Mouse (Mus musculus): ENCODE results near the gene Olfr323. TPM values are rescaled to one million over a fixed set of nuclear protein-coding genes. Genes with fewer than 3 reads are reported as not detected.

The Olfr323 gene
- polyA plus RNA-seq, 2 experiments: not detected

DNA sequence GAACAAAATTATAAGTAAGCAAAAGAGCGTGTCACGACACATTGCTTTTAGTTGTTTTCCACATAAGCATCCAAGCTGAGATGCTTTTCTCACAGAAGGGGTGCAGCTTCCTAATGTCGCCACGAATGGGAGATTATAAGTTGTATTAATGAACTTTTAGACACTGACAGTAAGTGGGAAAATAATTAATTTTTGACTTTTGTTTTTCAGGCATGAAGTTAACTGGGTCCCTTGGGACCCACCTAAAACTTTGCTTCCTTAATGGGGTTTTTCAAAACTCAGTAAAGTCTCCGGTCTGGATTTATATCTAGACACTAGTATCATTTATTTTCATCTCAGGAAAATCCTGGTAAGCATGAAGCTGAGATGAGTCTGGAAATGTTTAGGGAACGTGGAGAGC, 35.5 kb downstream of the Olfr323 start, which contains the start of gene Olfr324:
Gene Olfr324 (plus strand): TSS at position 301 of the 400 bp plus-strand sequence.
- Histone ChIP-seq H3K27me3 (ENCODE audit: control insufficient read depth, insufficient read depth, low read length) (no peaks in the 10 kb centered on the region), H3K4me1 (replicated peaks; ENCODE audit: control insufficient read depth in 2 of 2, insufficient read depth in 2 of 2, low read length in 1 of 2) (peaks cover 0 to 2% of the 10 kb centered on the region in 2 experiments; a peak in 1 of 4 replicates), H3K27ac (no peak within 1 kb of the TSS), H3K4me2 (ENCODE audit: low read depth) (no peak within 1 kb of the TSS), H3K9ac (replicated peaks) (no peak within 1 kb of the TSS), H3K36me3 (replicated peaks; ENCODE audit: control insufficient read depth, insufficient read depth, low read depth) (no peaks in the 10 kb centered on the region), H3K4me3 (ENCODE audit: insufficient read depth in 1 of 2, low read depth in 2 of 2, low read length in 2 of 2) (no peak within 1 kb of the TSS), H3K9me3 (ENCODE audit: control insufficient read depth, low read length) (no peaks in the 10 kb centered on the region)
- no peak for TF ChIP-seq CTCF (IDR thresholded peaks at IDR 0.05; ENCODE audit: low read depth)
- no peak for TF ChIP-seq EP300 (IDR thresholded peaks at IDR 0.05; ENCODE audit: low read depth)
- no peak for ATAC-seq (ENCODE audit: insufficient read depth)
- DNase-seq (ENCODE audit: low read depth in 3 of 3, low spot score in 3 of 3): no peak
- WGBS (ENCODE audit: insufficient replicate concordance): 58% methylated on average over 6 of the region's 6 CpGs

DNA sequence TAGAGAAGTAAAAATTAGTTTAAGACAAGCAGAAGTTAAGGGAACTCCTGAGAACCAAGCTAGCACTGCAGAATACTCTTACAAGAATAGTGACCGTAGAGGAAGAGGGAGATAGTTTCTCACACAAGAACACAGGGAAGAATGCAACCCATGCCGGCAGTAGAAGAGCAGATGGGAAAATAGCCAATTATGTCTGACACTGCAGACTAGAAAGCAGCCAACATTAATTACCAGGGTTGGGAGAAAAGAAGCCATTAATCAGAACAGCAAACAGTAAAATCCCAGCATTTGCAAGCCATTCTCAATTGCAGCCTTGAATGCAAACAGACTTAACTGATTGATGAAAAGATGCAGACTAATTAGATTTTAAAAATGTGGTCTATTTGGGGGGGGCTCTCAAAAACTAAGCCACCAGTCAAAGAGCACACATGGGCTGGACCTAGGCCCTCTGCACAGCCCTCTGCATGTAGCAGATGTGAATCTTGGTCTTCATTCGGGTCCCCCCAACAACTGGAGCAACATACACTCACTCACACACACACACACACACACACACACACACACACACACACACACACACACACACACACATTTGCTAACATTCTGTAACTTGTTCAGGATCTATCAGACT, 41.6 kb downstream of the Olfr323 start:
- WGBS (ENCODE audit: insufficient replicate concordance): 62% methylated on average over 3 of the region's 3 CpGs
- no peak overlapping the region for H3K9ac ChIP-seq (replicated peaks)
- DNase-seq (ENCODE audit: low read depth in 3 of 3, low spot score in 3 of 3): no peak
- H3K9me3 ChIP-seq (ENCODE audit: control insufficient read depth, low read length): no peaks in the 10 kb centered on the region
- no peaks in the 10 kb centered on the region for H3K36me3 ChIP-seq (replicated peaks; ENCODE audit: control insufficient read depth, insufficient read depth, low read depth)
- no peak for TF ChIP-seq CTCF (IDR thresholded peaks at IDR 0.05; ENCODE audit: low read depth)
- TF ChIP-seq EP300 (IDR thresholded peaks at IDR 0.05; ENCODE audit: low read depth): no peak
- no peaks in the 10 kb centered on the region for H3K27me3 ChIP-seq (ENCODE audit: control insufficient read depth, insufficient read depth, low read length)
- H3K4me2 ChIP-seq (ENCODE audit: low read depth): no peak overlapping the region
- ATAC-seq (ENCODE audit: insufficient read depth): no peak
- H3K27ac ChIP-seq: no peak overlapping the region
- H3K4me3 ChIP-seq (ENCODE audit: insufficient read depth in 1 of 2, low read depth in 2 of 2, low read length in 2 of 2): no peak overlapping the region
- H3K4me1 ChIP-seq (replicated peaks; ENCODE audit: control insufficient read depth in 2 of 2, insufficient read depth in 2 of 2, low read length in 1 of 2): peaks cover 17 to 35% of the 10 kb centered on the region in 2 experiments

DNA sequence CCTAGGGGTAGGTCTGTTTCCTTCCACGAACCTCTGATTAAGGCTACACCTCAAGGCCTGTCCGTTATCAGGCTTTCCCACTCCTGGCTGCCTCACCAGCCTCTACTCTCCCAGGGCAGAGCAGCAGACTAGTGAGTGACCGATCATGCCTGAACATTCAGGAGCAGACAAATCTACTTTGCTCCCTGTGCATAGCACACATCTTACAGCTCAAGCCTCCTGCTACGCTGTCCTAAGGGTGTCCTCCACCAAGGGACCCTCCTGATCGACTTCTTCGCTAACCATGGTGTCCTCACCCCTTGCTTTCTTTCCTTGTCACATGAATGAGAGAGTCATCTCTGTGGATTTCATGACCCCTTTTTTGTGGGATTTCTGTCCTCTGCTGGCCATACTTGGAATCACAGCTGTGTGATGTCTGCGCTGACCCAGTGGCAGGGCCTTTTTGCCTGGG, 42.4 kb downstream of the Olfr323 start:
- DNase-seq (ENCODE audit: low read depth in 3 of 3, low spot score in 3 of 3) (peak; percentile 74 to 84 (median 83)), ATAC-seq (ENCODE audit: insufficient read depth) (peak; percentile 100)
- no peaks in the 10 kb centered on the region for H3K9me3 ChIP-seq (ENCODE audit: control insufficient read depth, low read length)
- H3K27me3 ChIP-seq (ENCODE audit: control insufficient read depth, insufficient read depth, low read length): no peaks in the 10 kb centered on the region
- peaks cover 17 to 35% of the 10 kb centered on the region in 2 experiments for H3K4me1 ChIP-seq (replicated peaks; ENCODE audit: control insufficient read depth in 2 of 2, insufficient read depth in 2 of 2, low read length in 1 of 2)
- peak overlapping the region; percentile 1 to 31; a peak in 3 of 4 replicates for H3K4me3 ChIP-seq (ENCODE audit: insufficient read depth in 1 of 2, low read depth in 2 of 2, low read length in 2 of 2)
- peak overlapping the region; percentile 55 for H3K4me2 ChIP-seq (ENCODE audit: low read depth)
- H3K27ac ChIP-seq: peak overlapping the region; percentile 87
- 30% methylated on average over 7 of the region's 7 CpGs for WGBS (ENCODE audit: insufficient replicate concordance)
- peak; percentile 94 for TF ChIP-seq CTCF (IDR thresholded peaks at IDR 0.05; ENCODE audit: low read depth)
- peak; percentile 85 for TF ChIP-seq EP300 (IDR thresholded peaks at IDR 0.05; ENCODE audit: low read depth)
- H3K36me3 ChIP-seq (replicated peaks; ENCODE audit: control insufficient read depth, insufficient read depth, low read depth): no peaks in the 10 kb centered on the region
- peak overlapping the region; percentile 58 for H3K9ac ChIP-seq (replicated peaks)

DNA sequence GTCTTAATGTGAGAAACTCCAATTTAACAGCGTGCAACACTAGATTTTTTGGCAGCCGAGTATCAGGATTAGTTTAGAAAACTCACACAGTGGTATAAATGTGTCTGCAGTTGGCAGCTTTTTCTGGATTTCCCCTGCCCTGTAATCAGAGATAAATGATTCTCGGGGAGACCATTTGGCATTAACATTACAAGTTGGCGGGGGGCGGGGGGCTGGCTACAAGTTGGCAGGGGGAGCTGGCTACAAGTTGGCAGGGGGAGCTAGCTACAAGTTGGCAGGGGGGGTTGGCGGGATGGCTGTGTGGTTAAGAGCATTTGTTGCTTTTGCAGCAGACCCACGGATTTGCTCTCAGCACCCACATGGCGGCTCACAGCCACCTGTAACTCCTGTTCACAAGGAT, 51.7 kb downstream of the Olfr323 start:
- no peaks in the 10 kb centered on the region for H3K36me3 ChIP-seq (replicated peaks; ENCODE audit: control insufficient read depth, insufficient read depth, low read depth)
- no peak overlapping the region for H3K4me2 ChIP-seq (ENCODE audit: low read depth)
- ATAC-seq (ENCODE audit: insufficient read depth) (no peak), DNase-seq (ENCODE audit: low read depth in 3 of 3, low spot score in 3 of 3) (no peak)
- TF ChIP-seq CTCF (IDR thresholded peaks at IDR 0.05; ENCODE audit: low read depth) (no peak), EP300 (IDR thresholded peaks at IDR 0.05; ENCODE audit: low read depth) (no peak)
- H3K4me1 ChIP-seq (replicated peaks; ENCODE audit: control insufficient read depth in 2 of 2, insufficient read depth in 2 of 2, low read length in 1 of 2): no peaks in the 10 kb centered on the region
- H3K4me3 ChIP-seq (ENCODE audit: insufficient read depth in 1 of 2, low read depth in 2 of 2, low read length in 2 of 2): no peak overlapping the region
- no peaks in the 10 kb centered on the region for H3K9me3 ChIP-seq (ENCODE audit: control insufficient read depth, low read length)
- H3K9ac ChIP-seq (replicated peaks): no peak overlapping the region
- WGBS (ENCODE audit: insufficient replicate concordance): 53% methylated on average over 8 of the region's 8 CpGs
- no peak overlapping the region for H3K27ac ChIP-seq
- H3K27me3 ChIP-seq (ENCODE audit: control insufficient read depth, insufficient read depth, low read length): no peaks in the 10 kb centered on the region

DNA sequence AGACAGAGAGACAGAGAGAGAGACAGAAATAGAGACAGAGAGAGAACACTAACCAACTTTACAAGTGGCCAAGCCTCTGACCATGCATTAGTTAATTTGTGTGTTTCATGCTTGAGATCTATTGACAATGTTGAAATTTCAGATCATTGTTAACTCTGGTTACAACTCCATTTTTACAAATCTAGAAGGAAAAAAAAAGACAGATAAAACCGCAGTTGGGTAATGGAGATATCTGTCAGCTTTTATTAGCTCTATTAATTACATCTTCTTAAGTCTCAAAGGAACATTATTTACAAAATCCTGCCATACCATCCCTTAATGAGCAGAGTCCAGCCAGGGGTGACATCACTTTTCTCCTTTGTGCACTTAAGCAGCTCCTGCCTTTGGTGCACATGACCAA, 52.9 kb downstream of the Olfr323 start, which contains the start of gene Olfr325:
Gene Olfr325 (plus strand): TSS at position 301 of the 400 bp plus-strand sequence.
- no peak within 1 kb of the TSS for H3K27ac ChIP-seq
- ATAC-seq (ENCODE audit: insufficient read depth): no peak
- H3K4me3 ChIP-seq (ENCODE audit: insufficient read depth in 1 of 2, low read depth in 2 of 2, low read length in 2 of 2): no peak within 1 kb of the TSS
- H3K4me2 ChIP-seq (ENCODE audit: low read depth): no peak within 1 kb of the TSS
- H3K9me3 ChIP-seq (ENCODE audit: control insufficient read depth, low read length): no peaks in the 10 kb centered on the region
- H3K27me3 ChIP-seq (ENCODE audit: control insufficient read depth, insufficient read depth, low read length): no peaks in the 10 kb centered on the region
- TF ChIP-seq EP300 (IDR thresholded peaks at IDR 0.05; ENCODE audit: low read depth) (no peak), CTCF (IDR thresholded peaks at IDR 0.05; ENCODE audit: low read depth) (no peak)
- no peak within 1 kb of the TSS for H3K9ac ChIP-seq (replicated peaks)
- 52% methylated on average over 1 of the region's 1 CpGs for WGBS (ENCODE audit: insufficient replicate concordance)
- no peak for DNase-seq (ENCODE audit: low read depth in 3 of 3, low spot score in 3 of 3)
- H3K36me3 ChIP-seq (replicated peaks; ENCODE audit: control insufficient read depth, insufficient read depth, low read depth): no peaks in the 10 kb centered on the region
- H3K4me1 ChIP-seq (replicated peaks; ENCODE audit: control insufficient read depth in 2 of 2, insufficient read depth in 2 of 2, low read length in 1 of 2): no peaks in the 10 kb centered on the region

Other genes starting within 250 kb of the Olfr323 start
- not detected in 2 replicates for gene 1810065E05Rik, start 209.4 kb downstream of the Olfr323 start, polyA plus RNA-seq (2012; rRNA removed)
- not detected in 2 replicates for gene 1810065E05Rik, start 209.4 kb downstream of the Olfr323 start, polyA plus RNA-seq (2014; fragmentation: Nextera tagmentation; extraction: Ambion mirVana)
- gene Gm12253, start 197.9 kb downstream of the Olfr323 start, polyA plus RNA-seq (2012; rRNA removed): not detected in 2 replicates
- gene Gm12253, start 197.9 kb downstream of the Olfr323 start, polyA plus RNA-seq (2014; fragmentation: Nextera tagmentation; extraction: Ambion mirVana): not detected in 2 replicates
- gene Lypd9, start 177.6 kb downstream of the Olfr323 start, polyA plus RNA-seq (2012; rRNA removed): not detected in 2 replicates
- gene Lypd9, start 177.6 kb downstream of the Olfr323 start, polyA plus RNA-seq (2014; fragmentation: Nextera tagmentation; extraction: Ambion mirVana): not detected in 2 replicates
- gene Olfr30, start 168.2 kb downstream of the Olfr323 start, polyA plus RNA-seq (2012; rRNA removed): not detected in 2 replicates
- not detected in 2 replicates for gene Olfr30, start 168.2 kb downstream of the Olfr323 start, polyA plus RNA-seq (2014; fragmentation: Nextera tagmentation; extraction: Ambion mirVana)
- not detected in 2 replicates for gene Olfr332, start 137.9 kb downstream of the Olfr323 start, polyA plus RNA-seq (2012; rRNA removed)
- not detected in 2 replicates for gene Olfr332, start 137.9 kb downstream of the Olfr323 start, polyA plus RNA-seq (2014; fragmentation: Nextera tagmentation; extraction: Ambion mirVana)
- gene Olfr331, start 127.9 kb downstream of the Olfr323 start, polyA plus RNA-seq (2012; rRNA removed): not detected in 2 replicates
- gene Olfr331, start 127.9 kb downstream of the Olfr323 start, polyA plus RNA-seq (2014; fragmentation: Nextera tagmentation; extraction: Ambion mirVana): not detected in 2 replicates
- gene Olfr330, start 95.7 kb downstream of the Olfr323 start, polyA plus RNA-seq (2012; rRNA removed): not detected in 2 replicates
- not detected in 2 replicates for gene Olfr330, start 95.7 kb downstream of the Olfr323 start, polyA plus RNA-seq (2014; fragmentation: Nextera tagmentation; extraction: Ambion mirVana)
- not detected in 2 replicates for gene Olfr329-ps, start 84.1 kb downstream of the Olfr323 start, polyA plus RNA-seq (2012; rRNA removed)
- gene Olfr329-ps, start 84.1 kb downstream of the Olfr323 start, polyA plus RNA-seq (2014; fragmentation: Nextera tagmentation; extraction: Ambion mirVana): not detected in 2 replicates
- 0.02 TPM in 1 of 2 replicates, not detected in the other for gene Olfr328, start 74.9 kb downstream of the Olfr323 start, polyA plus RNA-seq (2012; rRNA removed)
- gene Olfr328, start 74.9 kb downstream of the Olfr323 start, polyA plus RNA-seq (2014; fragmentation: Nextera tagmentation; extraction: Ambion mirVana): not detected in 2 replicates
- gene Olfr224, start 59.9 kb downstream of the Olfr323 start, polyA plus RNA-seq (2012; rRNA removed): not detected in 2 replicates
- gene Olfr224, start 59.9 kb downstream of the Olfr323 start, polyA plus RNA-seq (2014; fragmentation: Nextera tagmentation; extraction: Ambion mirVana): not detected in 2 replicates
- gene Olfr325, start 52.8 kb downstream of the Olfr323 start, polyA plus RNA-seq (2012; rRNA removed): not detected in 2 replicates
- gene Olfr325, start 52.8 kb downstream of the Olfr323 start, polyA plus RNA-seq (2014; fragmentation: Nextera tagmentation; extraction: Ambion mirVana): not detected in 2 replicates
- not detected in 2 replicates for gene Olfr324, start 35.4 kb downstream of the Olfr323 start, polyA plus RNA-seq (2012; rRNA removed)
- not detected in 2 replicates for gene Olfr324, start 35.4 kb downstream of the Olfr323 start, polyA plus RNA-seq (2014; fragmentation: Nextera tagmentation; extraction: Ambion mirVana)
- gene 2210407C18Rik, start 14.4 kb downstream of the Olfr323 start, polyA plus RNA-seq (2012; rRNA removed): not detected in 2 replicates
- gene 2210407C18Rik, start 14.4 kb downstream of the Olfr323 start, polyA plus RNA-seq (2014; fragmentation: Nextera tagmentation; extraction: Ambion mirVana): not detected in 2 replicates
- 9.1 and 10.5 TPM in 2 replicates for gene Trim58, start 10.0 kb upstream of the Olfr323 start, polyA plus RNA-seq (2012; rRNA removed)
- gene Trim58, start 10.0 kb upstream of the Olfr323 start, polyA plus RNA-seq (2014; fragmentation: Nextera tagmentation; extraction: Ambion mirVana): 10.5 and 11.8 TPM in 2 replicates
- 0.03 and 0.07 TPM in 2 replicates for gene Olfr322, start 28.3 kb upstream of the Olfr323 start, polyA plus RNA-seq (2012; rRNA removed)
- 0.14 TPM in 1 of 2 replicates, not detected in the other for gene Olfr322, start 28.3 kb upstream of the Olfr323 start, polyA plus RNA-seq (2014; fragmentation: Nextera tagmentation; extraction: Ambion mirVana)
- gene Olfr320, start 50.6 kb upstream of the Olfr323 start, polyA plus RNA-seq (2012; rRNA removed): not detected in 2 replicates
- not detected in 2 replicates for gene Olfr320, start 50.6 kb upstream of the Olfr323 start, polyA plus RNA-seq (2014; fragmentation: Nextera tagmentation; extraction: Ambion mirVana)
- gene Olfr319, start 68.7 kb upstream of the Olfr323 start, polyA plus RNA-seq (2012; rRNA removed): not detected in 2 replicates
- gene Olfr319, start 68.7 kb upstream of the Olfr323 start, polyA plus RNA-seq (2014; fragmentation: Nextera tagmentation; extraction: Ambion mirVana): not detected in 2 replicates
- gene Olfr318, start 93.5 kb upstream of the Olfr323 start, polyA plus RNA-seq (2012; rRNA removed): not detected in 2 replicates
- not detected in 2 replicates for gene Olfr318, start 93.5 kb upstream of the Olfr323 start, polyA plus RNA-seq (2014; fragmentation: Nextera tagmentation; extraction: Ambion mirVana)
- gene Olfr317, start 108.7 kb upstream of the Olfr323 start, polyA plus RNA-seq (2012; rRNA removed): not detected in 2 replicates
- gene Olfr317, start 108.7 kb upstream of the Olfr323 start, polyA plus RNA-seq (2014; fragmentation: Nextera tagmentation; extraction: Ambion mirVana): not detected in 2 replicates
- not detected in 2 replicates for gene Olfr316, start 122.2 kb upstream of the Olfr323 start, polyA plus RNA-seq (2012; rRNA removed)
- gene Olfr316, start 122.2 kb upstream of the Olfr323 start, polyA plus RNA-seq (2014; fragmentation: Nextera tagmentation; extraction: Ambion mirVana): not detected in 2 replicates
- not detected in 2 replicates for gene Olfr315, start 142.7 kb upstream of the Olfr323 start, polyA plus RNA-seq (2012; rRNA removed)
- gene Olfr315, start 142.7 kb upstream of the Olfr323 start, polyA plus RNA-seq (2014; fragmentation: Nextera tagmentation; extraction: Ambion mirVana): not detected in 2 replicates
- not detected in 2 replicates for gene Olfr314, start 152.5 kb upstream of the Olfr323 start, polyA plus RNA-seq (2012; rRNA removed)
- not detected in 2 replicates for gene Olfr314, start 152.5 kb upstream of the Olfr323 start, polyA plus RNA-seq (2014; fragmentation: Nextera tagmentation; extraction: Ambion mirVana)
- not detected in 2 replicates for gene Fam183b, start 171.5 kb upstream of the Olfr323 start, polyA plus RNA-seq (2012; rRNA removed)
- not detected in 2 replicates for gene Fam183b, start 171.5 kb upstream of the Olfr323 start, polyA plus RNA-seq (2014; fragmentation: Nextera tagmentation; extraction: Ambion mirVana)
- gene Olfr313, start 184.5 kb upstream of the Olfr323 start, polyA plus RNA-seq (2012; rRNA removed): not detected in 2 replicates
- not detected in 2 replicates for gene Olfr313, start 184.5 kb upstream of the Olfr323 start, polyA plus RNA-seq (2014; fragmentation: Nextera tagmentation; extraction: Ambion mirVana)
- gene Olfr312, start 198.7 kb upstream of the Olfr323 start, polyA plus RNA-seq (2012; rRNA removed): not detected in 2 replicates
- gene Olfr312, start 198.7 kb upstream of the Olfr323 start, polyA plus RNA-seq (2014; fragmentation: Nextera tagmentation; extraction: Ambion mirVana): not detected in 2 replicates
- not detected in 2 replicates for gene Olfr311, start 208.8 kb upstream of the Olfr323 start, polyA plus RNA-seq (2012; rRNA removed)
- not detected in 2 replicates for gene Olfr311, start 208.8 kb upstream of the Olfr323 start, polyA plus RNA-seq (2014; fragmentation: Nextera tagmentation; extraction: Ambion mirVana)
- 2.0 and 2.8 TPM in 2 replicates for gene Gm12258, start 216.7 kb upstream of the Olfr323 start, polyA plus RNA-seq (2012; rRNA removed)
- 1.3 and 1.8 TPM in 2 replicates for gene Gm12258, start 216.7 kb upstream of the Olfr323 start, polyA plus RNA-seq (2014; fragmentation: Nextera tagmentation; extraction: Ambion mirVana)
- 0.92 and 1.5 TPM in 2 replicates for gene 2810021J22Rik, start 236.7 kb upstream of the Olfr323 start, polyA plus RNA-seq (2012; rRNA removed)
- 2.2 and 2.5 TPM in 2 replicates for gene 2810021J22Rik, start 236.7 kb upstream of the Olfr323 start, polyA plus RNA-seq (2014; fragmentation: Nextera tagmentation; extraction: Ambion mirVana)

Data from liver, embryonic 14.5 days (tissue).